Mouse (Mus musculus): ENCODE data around the gene Syce1.

DNA sequence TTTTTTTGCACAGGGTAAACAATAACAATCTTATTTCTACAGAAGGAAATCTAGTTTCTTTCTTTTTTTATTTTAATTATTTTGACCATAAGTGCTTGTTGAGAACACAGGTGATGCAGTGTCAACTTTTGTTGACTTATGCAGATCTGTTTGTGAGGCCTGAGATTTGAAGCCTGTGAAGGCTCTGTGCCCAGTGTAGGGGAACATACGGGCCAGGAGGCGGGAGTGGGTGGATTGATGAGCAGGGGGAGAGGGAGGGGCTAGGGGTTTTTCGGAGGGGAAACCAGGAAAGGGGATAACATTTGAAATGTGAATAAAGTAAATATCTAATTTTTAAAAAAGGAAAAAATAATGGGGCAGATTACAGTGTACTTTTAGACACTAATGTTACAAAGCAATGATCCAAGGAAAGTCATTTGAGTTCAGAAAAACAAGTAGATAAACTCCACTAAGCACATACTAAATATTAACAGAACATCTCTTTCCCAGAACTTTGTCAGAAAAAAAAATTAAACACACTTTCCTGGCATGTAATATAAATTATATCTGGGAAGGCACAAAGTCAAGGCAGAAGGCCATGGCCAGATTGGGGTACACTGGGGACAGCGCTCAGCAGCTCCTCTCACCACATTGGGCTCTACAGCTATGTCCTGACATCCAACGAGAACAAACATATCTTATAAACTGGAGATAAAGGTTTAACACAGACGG is 39.4 kb downstream of the Syce1 start:
- TF ChIP-seq CTCF (IDR thresholded peaks at IDR 0.05; ENCODE audit: extremely low read depth, insufficient read depth, low read length) (no peak), POLR2A (IDR thresholded peaks at IDR 0.05; ENCODE audit: extremely low read depth, insufficient read depth, low read length) (no peak)

Measured in cortical plate, adult 2 months (tissue).